Mouse (Mus musculus) liver, adult 2 months (tissue): Measurements from ENCODE around the gene Ube2l3.

Source experiments
- CTCF ChIP-seq: fragments of 200-500 bp; IDR thresholded peaks from 2 replicates; pipeline ENCODE4 v1.5.1; 2011; ENCODE audit warnings: low read depth, low read length, control low read depth
- POLR2A ChIP-seq: fragments of 200-500 bp; IDR thresholded peaks from 2 replicates; pipeline ENCODE4 v1.6.1; 2011; ENCODE audit warnings: low read length, control low read depth; ENCODE audit not compliant: insufficient read depth; ENCODE audit errors: extremely low read depth

DNA sequence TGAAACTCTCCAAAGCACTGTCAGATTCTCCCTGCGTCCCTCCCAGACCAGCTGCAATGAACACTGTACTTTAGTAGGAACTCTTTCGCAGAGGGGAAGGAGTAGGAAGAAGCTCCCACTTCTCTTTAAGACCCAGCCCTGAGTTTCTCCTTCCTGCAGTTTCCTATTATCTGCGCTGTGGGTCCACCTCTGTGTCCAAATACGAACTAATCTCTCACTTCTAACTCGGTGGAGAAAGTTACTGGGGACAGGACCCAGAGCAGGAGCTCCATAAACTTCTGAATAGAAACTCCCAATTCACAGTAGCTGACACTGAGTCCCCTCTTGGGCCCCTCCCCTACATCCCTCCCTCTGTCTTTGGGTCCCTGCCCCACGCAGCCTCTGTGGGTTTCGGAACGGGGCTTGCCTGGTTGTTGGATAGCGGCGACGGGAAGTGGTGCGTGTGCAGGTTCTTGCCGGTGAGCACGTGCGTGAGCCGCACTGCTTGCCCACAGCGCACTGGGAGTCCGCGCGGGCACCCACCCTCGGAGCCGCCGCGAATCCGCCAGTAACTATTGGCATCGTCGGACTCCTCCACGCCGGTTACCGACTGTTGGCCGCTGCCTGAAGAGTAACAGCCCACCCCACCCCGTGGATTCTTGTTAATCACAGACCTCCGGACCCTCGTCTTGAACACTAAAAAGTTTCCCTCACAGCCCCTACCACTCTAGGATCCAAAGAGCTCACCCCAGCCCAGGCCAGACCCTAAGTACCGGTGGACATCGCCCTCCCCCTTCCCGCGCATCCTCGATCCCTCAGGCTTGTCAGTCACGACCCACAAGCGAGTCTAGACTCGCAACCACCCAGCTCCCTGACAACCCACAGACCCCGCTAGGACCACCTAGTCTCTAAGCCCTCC, 71.0 kb downstream of the Ube2l3 start:
- TF ChIP-seq POLR2A: no peak
- TF ChIP-seq CTCF: peak; percentile 61
